16 mouse cellular contexts compared by ENCODE assay signal in the genomic region with DNA sequence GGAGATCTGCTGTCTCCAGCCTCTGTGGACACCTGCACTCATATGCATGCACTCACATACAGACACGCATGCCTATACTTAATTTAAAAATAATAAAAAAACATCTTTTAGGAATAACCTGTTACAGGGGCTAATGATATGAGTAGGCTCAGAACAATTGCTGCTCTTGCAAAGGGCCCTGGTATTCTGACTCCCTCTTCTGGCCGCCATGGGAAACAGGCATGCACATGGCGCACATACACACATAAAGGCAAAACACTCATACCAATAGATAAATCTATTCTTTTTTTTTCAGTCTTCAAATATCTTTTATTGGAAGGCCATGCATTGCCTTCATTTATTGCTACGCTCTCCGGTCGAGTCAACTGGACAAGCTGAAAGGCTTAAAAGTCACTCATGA.
"Had no signal": no experiment of that assay in that cellular context is flagged by ENCODE, and none has a peak within 500 bp of the region (broad histone marks: within the 10 kb centered on the region; RNA-seq: fewer than 3 reads in every experiment).

No protein-coding gene starts in this region.

- H3K27me3 ChIP-seq: neural tube, embryonic 12.5 days; neural tube, embryonic 13.5 days; neural tube, embryonic 15.5 days; stomach, embryonic 15.5 days had no signal

- H3K4me1 ChIP-seq: neural tube, embryonic 12.5 days; neural tube, embryonic 13.5 days; neural tube, embryonic 15.5 days; stomach, embryonic 15.5 days had no signal

- H3K36me3 ChIP-seq: neural tube, embryonic 12.5 days; neural tube, embryonic 13.5 days; neural tube, embryonic 15.5 days; stomach, embryonic 15.5 days had no signal

- H3K9me3 ChIP-seq: neural tube, embryonic 12.5 days; neural tube, embryonic 13.5 days; neural tube, embryonic 15.5 days; stomach, embryonic 15.5 days had no signal

- DNase-seq: retina, postnatal 1 day; right cerebral cortex, adult 18-20 months; right cerebral cortex, postnatal 14 days; right cerebral cortex, postnatal 25 days; right cerebral cortex, postnatal 4 days; spleen, adult 18-20 months; thymus, adult 18-20 months; thymus, adult 2 months; thymus, postnatal 14 days; thymus, postnatal 36 days; thymus, postnatal 4 days had no signal

- H3K27ac ChIP-seq: neural tube, embryonic 12.5 days; neural tube, embryonic 13.5 days; neural tube, embryonic 15.5 days; stomach, embryonic 15.5 days; stomach, postnatal 0 days had no signal

- H3K4me3 ChIP-seq: neural tube, embryonic 12.5 days; neural tube, embryonic 13.5 days; neural tube, embryonic 15.5 days; stomach, embryonic 15.5 days had no signal
